Mouse (Mus musculus): ENCODE measurements around the gene Syn3. TPM values are rescaled to one million over a fixed set of nuclear protein-coding genes. Genes with fewer than 3 reads are reported as not detected.

Gene Syn3
- polyA plus RNA-seq, 1 experiment: 0.15 TPM

- H3K4me3 ChIP-seq (replicated peaks): no peak overlapping the region
- peaks cover 10% of the 10 kb centered on the region for H3K4me1 ChIP-seq
- TF ChIP-seq FLI1 (IDR thresholded peaks at IDR 0.05; ENCODE audit: low read length): no peak
- no peak for TF ChIP-seq GATA1 (IDR thresholded peaks at IDR 0.05; ENCODE audit: borderline replicate concordance, low read length)
- H3K27me3 ChIP-seq (replicated peaks): peaks cover 41% of the 10 kb centered on the region
- peaks cover 8% of the 10 kb centered on the region; the same call in 1 of the 2 replicates for H3K9me3 ChIP-seq
- no peaks in the 10 kb centered on the region for H3K36me3 ChIP-seq (replicated peaks; ENCODE audit: low read length)
These were observed 348.6 kb downstream of the Syn3 start for GRCm38 (mm10) chr10:86150076-86150475.

GRCm38 (mm10) chr10:86149029-86149818 lies 349.5 kb downstream of the Syn3 start:
- TF ChIP-seq FLI1 (IDR thresholded peaks at IDR 0.05; ENCODE audit: low read length): no peak
- no peak for TF ChIP-seq GATA1 (IDR thresholded peaks at IDR 0.05; ENCODE audit: borderline replicate concordance, low read length)
- peaks cover 8% of the 10 kb centered on the region; the same call in 1 of the 2 replicates for H3K9me3 ChIP-seq
- H3K4me1 ChIP-seq: peaks cover 10% of the 10 kb centered on the region
- no peaks in the 10 kb centered on the region for H3K36me3 ChIP-seq (replicated peaks; ENCODE audit: low read length)
- no peak overlapping the region for H3K4me3 ChIP-seq (replicated peaks)
- H3K27me3 ChIP-seq (replicated peaks): peaks cover 39% of the 10 kb centered on the region

GRCm38 (mm10) chr10:86139061-86139681 lies 359.5 kb downstream of the Syn3 start:
- TF ChIP-seq FLI1 (IDR thresholded peaks at IDR 0.05; ENCODE audit: low read length): no peak
- no peak for TF ChIP-seq GATA1 (IDR thresholded peaks at IDR 0.05; ENCODE audit: borderline replicate concordance, low read length)
- H3K36me3 ChIP-seq (replicated peaks; ENCODE audit: low read length): no peaks in the 10 kb centered on the region
- H3K4me3 ChIP-seq (replicated peaks): peak overlapping the region; percentile 76
- peaks cover 20% of the 10 kb centered on the region for H3K27me3 ChIP-seq (replicated peaks)
- peaks cover 15% of the 10 kb centered on the region for H3K4me1 ChIP-seq
- peaks cover 5% of the 10 kb centered on the region for H3K9me3 ChIP-seq

- TF ChIP-seq GATA1 (IDR thresholded peaks at IDR 0.05; ENCODE audit: borderline replicate concordance, low read length) (no peak), FLI1 (IDR thresholded peaks at IDR 0.05; ENCODE audit: low read length) (no peak)
- H3K4me3 ChIP-seq (replicated peaks): no peak overlapping the region
These were observed 361.0 kb downstream of the Syn3 start for GRCm38 (mm10) chr10:86137589-86138173.

GRCm38 (mm10) chr10:86137106-86137505 lies 361.6 kb downstream of the Syn3 start:
- TF ChIP-seq GATA1 (IDR thresholded peaks at IDR 0.05; ENCODE audit: borderline replicate concordance, low read length) (no peak), FLI1 (IDR thresholded peaks at IDR 0.05; ENCODE audit: low read length) (no peak)
- Histone ChIP-seq H3K4me3 (replicated peaks) (no peak overlapping the region), H3K27me3 (replicated peaks) (peaks cover 26% of the 10 kb centered on the region), H3K36me3 (replicated peaks; ENCODE audit: low read length) (no peaks in the 10 kb centered on the region), H3K9me3 (peaks cover 5% of the 10 kb centered on the region), H3K4me1 (peaks cover 15% of the 10 kb centered on the region)

More at GRCm38 (mm10) chr10:86137589-86138173, 361.0 kb downstream of the Syn3 start:
- Histone ChIP-seq H3K36me3 (replicated peaks; ENCODE audit: low read length) (no peaks in the 10 kb centered on the region), H3K4me1 (peaks cover 15% of the 10 kb centered on the region), H3K27me3 (replicated peaks) (peaks cover 23% of the 10 kb centered on the region), H3K9me3 (peaks cover 5% of the 10 kb centered on the region)

GRCm38 (mm10) chr10:86136249-86136648 lies 362.4 kb downstream of the Syn3 start:
- H3K36me3 ChIP-seq (replicated peaks; ENCODE audit: low read length): no peaks in the 10 kb centered on the region
- H3K4me1 ChIP-seq: peaks cover 15% of the 10 kb centered on the region
- H3K9me3 ChIP-seq: peaks cover 5% of the 10 kb centered on the region
- peaks cover 26% of the 10 kb centered on the region for H3K27me3 ChIP-seq (replicated peaks)
- H3K4me3 ChIP-seq (replicated peaks): no peak overlapping the region
- TF ChIP-seq GATA1 (IDR thresholded peaks at IDR 0.05; ENCODE audit: borderline replicate concordance, low read length) (no peak), FLI1 (IDR thresholded peaks at IDR 0.05; ENCODE audit: low read length) (no peak)

- H3K9me3 ChIP-seq: peaks cover 5% of the 10 kb centered on the region
- H3K4me3 ChIP-seq (replicated peaks): no peak overlapping the region
- H3K36me3 ChIP-seq (replicated peaks; ENCODE audit: low read length): no peaks in the 10 kb centered on the region
- H3K4me1 ChIP-seq: peaks cover 15% of the 10 kb centered on the region
- TF ChIP-seq GATA1 (IDR thresholded peaks at IDR 0.05; ENCODE audit: borderline replicate concordance, low read length) (no peak), FLI1 (IDR thresholded peaks at IDR 0.05; ENCODE audit: low read length) (no peak)
- H3K27me3 ChIP-seq (replicated peaks): peaks cover 26% of the 10 kb centered on the region
These were observed 363.8 kb downstream of the Syn3 start for GRCm38 (mm10) chr10:86134848-86135247.

GRCm38 (mm10) chr10:86134336-86134735 lies 364.4 kb downstream of the Syn3 start:
- Histone ChIP-seq H3K27me3 (replicated peaks) (peaks cover 26% of the 10 kb centered on the region), H3K36me3 (replicated peaks; ENCODE audit: low read length) (no peaks in the 10 kb centered on the region), H3K4me1 (peaks cover 12% of the 10 kb centered on the region), H3K9me3 (peaks cover 5% of the 10 kb centered on the region), H3K4me3 (replicated peaks) (no peak overlapping the region)
- TF ChIP-seq FLI1 (IDR thresholded peaks at IDR 0.05; ENCODE audit: low read length): no peak
- no peak for TF ChIP-seq GATA1 (IDR thresholded peaks at IDR 0.05; ENCODE audit: borderline replicate concordance, low read length)

- peaks cover 20% of the 10 kb centered on the region for H3K27me3 ChIP-seq (replicated peaks)
- no peaks in the 10 kb centered on the region for H3K36me3 ChIP-seq (replicated peaks; ENCODE audit: low read length)
- no peak for TF ChIP-seq FLI1 (IDR thresholded peaks at IDR 0.05; ENCODE audit: low read length)
- TF ChIP-seq GATA1 (IDR thresholded peaks at IDR 0.05; ENCODE audit: borderline replicate concordance, low read length): no peak
- no peak overlapping the region for H3K4me3 ChIP-seq (replicated peaks)
- H3K9me3 ChIP-seq: peaks cover 5% of the 10 kb centered on the region
- no peaks in the 10 kb centered on the region for H3K4me1 ChIP-seq
These were observed 366.2 kb downstream of the Syn3 start for GRCm38 (mm10) chr10:86132420-86132956.
